Mouse (Mus musculus): ENCODE measurements around the gene Sfxn3. TPM values are rescaled to one million over a fixed set of nuclear protein-coding genes. Genes with fewer than 3 reads are reported as not detected.
"Not testable (repeated sequence)": the region's sequence is repeated elsewhere in the genome, so short reads cannot be mapped to it uniquely, and the experiment has no call there.

The Sfxn3 gene
- polyA plus RNA-seq, 2 experiments = 1.8 to 2.4 TPM

DNA sequence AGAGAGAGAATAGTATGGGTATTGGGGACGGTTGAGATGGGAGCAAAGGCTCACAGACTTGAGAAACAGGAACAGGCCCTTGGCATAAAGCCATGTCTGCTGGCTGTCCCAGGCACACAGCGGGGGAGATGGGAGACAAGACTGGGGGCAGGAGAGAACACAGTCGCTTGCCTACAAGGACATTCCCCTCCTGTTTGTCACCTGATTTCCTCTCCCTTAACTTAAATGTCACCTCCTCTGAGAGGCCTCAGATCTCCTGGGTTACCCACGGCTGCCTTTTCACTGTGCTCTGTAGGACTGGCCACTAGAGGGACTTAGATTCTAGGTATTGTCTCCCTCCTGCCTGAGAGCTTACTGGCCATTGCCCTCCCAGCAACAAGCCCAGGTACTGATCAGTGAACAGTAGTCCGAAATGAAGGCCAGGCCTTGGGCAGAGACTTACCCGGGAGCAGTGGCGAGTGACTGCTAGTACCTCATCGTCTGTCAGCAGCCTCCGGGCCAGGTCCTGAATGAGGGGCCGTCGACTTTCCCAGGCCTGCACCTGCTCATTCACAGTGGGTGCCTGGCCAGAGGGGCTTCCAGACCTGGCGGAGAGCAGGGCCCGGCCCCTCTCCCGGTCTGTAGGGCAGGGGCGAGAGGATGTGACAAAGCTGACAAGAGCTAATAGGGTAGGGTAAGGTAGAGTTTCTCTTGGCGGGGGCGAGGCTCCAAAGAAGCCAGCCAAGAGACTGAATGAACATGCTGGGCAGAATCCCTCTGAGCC lies 14.6 kb upstream of the Sfxn3 start:
- ATAC-seq (ENCODE audit: insufficient read depth) (no peak), DNase-seq (ENCODE audit: low read depth in 3 of 3, low spot score in 3 of 3) (no peak)
- no peaks in the 10 kb centered on the region for H3K27me3 ChIP-seq (ENCODE audit: control insufficient read depth, insufficient read depth, low read length)
- H3K4me1 ChIP-seq (replicated peaks; ENCODE audit: control insufficient read depth in 2 of 2, insufficient read depth in 2 of 2, low read length in 1 of 2) = peaks cover 0 to 2% of the 10 kb centered on the region in 2 experiments; a peak in 1 of 4 replicates
- TF ChIP-seq EP300 (IDR thresholded peaks at IDR 0.05; ENCODE audit: low read depth) (no peak), CTCF (IDR thresholded peaks at IDR 0.05; ENCODE audit: low read depth) (peak; percentile 45)
- no peaks in the 10 kb centered on the region for H3K9me3 ChIP-seq (ENCODE audit: control insufficient read depth, low read length)
- H3K9ac ChIP-seq (replicated peaks) = no peak overlapping the region
- 51% methylated on average over 17 of the region's 17 CpGs for WGBS (ENCODE audit: insufficient replicate concordance)
- no peak overlapping the region for H3K4me3 ChIP-seq (ENCODE audit: insufficient read depth in 1 of 2, low read depth in 2 of 2, low read length in 2 of 2)
- H3K4me2 ChIP-seq (ENCODE audit: low read depth) = no peak overlapping the region
- no peaks in the 10 kb centered on the region for H3K36me3 ChIP-seq (replicated peaks; ENCODE audit: control insufficient read depth, insufficient read depth, low read depth)
- H3K27ac ChIP-seq = no peak overlapping the region

DNA sequence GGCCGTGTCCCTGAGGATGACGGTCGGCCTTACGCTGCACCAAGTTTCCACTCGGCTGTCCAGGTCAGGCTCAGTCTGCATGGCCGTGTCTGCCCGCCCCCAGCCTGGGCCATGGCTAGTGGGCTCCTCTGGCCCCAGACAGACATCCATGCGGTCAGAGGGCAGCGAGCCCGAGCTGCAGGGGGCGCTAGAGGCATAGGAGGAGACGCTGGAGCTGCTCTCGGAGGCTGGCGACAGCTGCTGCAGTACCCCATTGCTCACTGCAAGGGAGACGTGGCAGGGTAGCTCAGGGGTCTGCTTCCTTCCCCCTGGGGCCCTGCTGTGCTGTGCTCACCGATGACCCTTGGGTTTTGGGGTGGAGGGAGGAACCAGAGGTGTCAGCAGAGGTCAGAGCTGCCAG lies 10.4 kb upstream of the Sfxn3 start:
- Histone ChIP-seq H3K4me3 (ENCODE audit: insufficient read depth in 1 of 2, low read depth in 2 of 2, low read length in 2 of 2) (no peak overlapping the region), H3K4me2 (ENCODE audit: low read depth) (no peak overlapping the region), H3K27me3 (ENCODE audit: control insufficient read depth, insufficient read depth, low read length) (peaks cover 2% of the 10 kb centered on the region), H3K27ac (no peak overlapping the region), H3K4me1 (replicated peaks; ENCODE audit: control insufficient read depth in 2 of 2, insufficient read depth in 2 of 2, low read length in 1 of 2) (no peaks in the 10 kb centered on the region), H3K36me3 (replicated peaks; ENCODE audit: control insufficient read depth, insufficient read depth, low read depth) (no peaks in the 10 kb centered on the region), H3K9ac (replicated peaks) (no peak overlapping the region), H3K9me3 (ENCODE audit: control insufficient read depth, low read length) (no peaks in the 10 kb centered on the region)
- no peak for TF ChIP-seq EP300 (IDR thresholded peaks at IDR 0.05; ENCODE audit: low read depth)
- peak; percentile 88 for TF ChIP-seq CTCF (IDR thresholded peaks at IDR 0.05; ENCODE audit: low read depth)
- DNase-seq (ENCODE audit: low read depth in 3 of 3, low spot score in 3 of 3) (no peak), ATAC-seq (ENCODE audit: insufficient read depth) (0 out of 2 replicates have a peak, but pooled peaks have one; percentile 19)
- 25% methylated on average over 16 of the region's 16 CpGs for WGBS (ENCODE audit: insufficient replicate concordance)

DNA sequence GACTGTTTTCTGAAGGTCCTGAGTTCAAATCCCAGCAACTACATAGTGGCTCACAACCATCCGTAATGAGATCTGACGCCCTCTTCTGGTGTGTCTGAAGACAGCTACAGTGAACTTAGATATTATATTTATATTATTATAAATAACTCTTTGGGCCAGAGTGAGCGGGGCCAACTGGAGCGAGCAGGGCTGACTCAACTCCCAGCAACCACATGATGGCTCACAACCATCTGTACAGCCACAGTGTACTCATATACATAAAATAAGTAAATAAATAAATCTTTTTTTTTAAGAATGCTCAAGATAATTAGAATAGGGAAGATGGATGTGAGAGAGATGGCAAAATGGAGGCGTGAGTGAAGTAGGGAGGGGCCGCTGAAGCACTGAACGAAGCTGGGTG lies 9.1 kb upstream of the Sfxn3 start:
- H3K4me1 ChIP-seq (replicated peaks; ENCODE audit: control insufficient read depth in 2 of 2, insufficient read depth in 2 of 2, low read length in 1 of 2); H3K27ac ChIP-seq; H3K9me3 ChIP-seq (ENCODE audit: control insufficient read depth, low read length); DNase-seq (ENCODE audit: low read depth in 3 of 3, low spot score in 3 of 3); H3K27me3 ChIP-seq (ENCODE audit: control insufficient read depth, insufficient read depth, low read length); H3K9ac ChIP-seq (replicated peaks); ATAC-seq (ENCODE audit: insufficient read depth); H3K4me3 ChIP-seq (ENCODE audit: insufficient read depth in 1 of 2, low read depth in 2 of 2, low read length in 2 of 2); H3K4me2 ChIP-seq (ENCODE audit: low read depth); H3K36me3 ChIP-seq (replicated peaks; ENCODE audit: control insufficient read depth, insufficient read depth, low read depth): not testable (repeated sequence)
- 73% methylated on average over 7 of the region's 7 CpGs for WGBS (ENCODE audit: insufficient replicate concordance)

DNA sequence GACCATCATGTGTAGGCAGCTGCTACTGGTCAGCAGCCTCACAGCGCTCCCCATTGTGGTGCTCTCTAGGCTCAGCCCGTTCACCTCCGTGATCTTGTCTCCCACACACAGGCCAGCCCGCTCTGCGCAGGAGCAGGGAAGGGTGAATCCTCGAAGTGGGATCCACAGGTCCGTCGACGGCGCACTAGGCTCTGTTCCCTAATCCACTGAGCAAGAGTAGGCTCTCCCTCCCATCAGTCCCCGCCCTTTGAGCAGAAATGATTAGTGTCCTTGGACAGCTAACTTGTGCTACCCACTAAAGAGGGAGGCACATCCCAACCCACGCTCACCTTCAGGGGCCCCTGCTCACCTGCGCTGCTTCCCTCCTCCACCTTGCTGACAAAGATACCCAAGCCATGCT lies 7.1 kb upstream of the Sfxn3 start:
- Histone ChIP-seq H3K9ac (replicated peaks) (no peak overlapping the region), H3K27ac (no peak overlapping the region), H3K27me3 (ENCODE audit: control insufficient read depth, insufficient read depth, low read length) (peaks cover 14% of the 10 kb centered on the region), H3K9me3 (ENCODE audit: control insufficient read depth, low read length) (no peaks in the 10 kb centered on the region), H3K4me1 (replicated peaks; ENCODE audit: control insufficient read depth in 2 of 2, insufficient read depth in 2 of 2, low read length in 1 of 2) (no peaks in the 10 kb centered on the region), H3K36me3 (replicated peaks; ENCODE audit: control insufficient read depth, insufficient read depth, low read depth) (no peaks in the 10 kb centered on the region), H3K4me3 (ENCODE audit: insufficient read depth in 1 of 2, low read depth in 2 of 2, low read length in 2 of 2) (no peak overlapping the region), H3K4me2 (ENCODE audit: low read depth) (no peak overlapping the region)
- WGBS (ENCODE audit: insufficient replicate concordance) = 33% methylated on average over 13 of the region's 13 CpGs
- no peak for ATAC-seq (ENCODE audit: insufficient read depth)
- no peak for DNase-seq (ENCODE audit: low read depth in 3 of 3, low spot score in 3 of 3)
- no peak for TF ChIP-seq CTCF (IDR thresholded peaks at IDR 0.05; ENCODE audit: low read depth)
- TF ChIP-seq EP300 (IDR thresholded peaks at IDR 0.05; ENCODE audit: low read depth) = no peak

DNA sequence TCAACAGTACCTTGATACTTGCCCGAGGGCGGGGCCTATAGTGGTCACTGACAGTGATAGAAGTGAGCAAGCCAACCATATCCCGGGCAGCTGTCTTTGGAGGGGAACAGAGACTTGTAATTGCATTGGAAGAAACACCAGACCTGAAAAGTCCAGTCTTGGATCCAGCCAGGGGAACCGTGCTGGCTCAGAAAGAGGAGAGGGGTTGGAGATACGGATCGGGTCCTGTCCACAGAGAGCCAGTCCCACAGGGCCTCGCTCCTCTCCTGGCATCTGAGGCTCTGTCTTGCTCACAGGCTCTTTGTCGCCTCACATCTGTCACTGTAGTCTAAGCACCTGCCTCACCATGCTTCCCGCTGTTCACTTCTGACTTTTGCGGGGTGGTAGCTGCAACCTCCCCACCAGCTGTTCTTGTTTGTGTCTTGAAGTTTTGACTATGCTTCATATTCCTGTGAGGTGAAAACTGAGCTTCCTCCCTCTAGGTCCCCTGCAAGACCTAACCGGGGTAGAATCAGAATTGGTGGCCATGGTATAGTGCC lies 2.8 kb upstream of the Sfxn3 start:
- TF ChIP-seq EP300 (IDR thresholded peaks at IDR 0.05; ENCODE audit: low read depth) (no peak), CTCF (IDR thresholded peaks at IDR 0.05; ENCODE audit: low read depth) (no peak)
- WGBS (ENCODE audit: insufficient replicate concordance) = 53% methylated on average over 11 of the region's 11 CpGs
- H3K9me3 ChIP-seq (ENCODE audit: control insufficient read depth, low read length) = no peaks in the 10 kb centered on the region

More for the DNA sequence above, 2.8 kb upstream of the Sfxn3 start:
- no peaks in the 10 kb centered on the region for H3K36me3 ChIP-seq (replicated peaks; ENCODE audit: control insufficient read depth, insufficient read depth, low read depth)
- no peak overlapping the region for H3K4me2 ChIP-seq (ENCODE audit: low read depth)
- H3K4me3 ChIP-seq (ENCODE audit: insufficient read depth in 1 of 2, low read depth in 2 of 2, low read length in 2 of 2) = no peak overlapping the region
- peaks cover 25% of the 10 kb centered on the region for H3K27me3 ChIP-seq (ENCODE audit: control insufficient read depth, insufficient read depth, low read length)
- H3K4me1 ChIP-seq (replicated peaks; ENCODE audit: control insufficient read depth in 2 of 2, insufficient read depth in 2 of 2, low read length in 1 of 2) = peaks cover 0 to 19% of the 10 kb centered on the region in 2 experiments; a peak in 2 of 4 replicates
- no peak overlapping the region for H3K9ac ChIP-seq (replicated peaks)
- ATAC-seq (ENCODE audit: insufficient read depth) (no peak), DNase-seq (ENCODE audit: low read depth in 3 of 3, low spot score in 3 of 3) (no peak)
- H3K27ac ChIP-seq = no peak overlapping the region

All from liver, embryonic 14.5 days (tissue).